Mouse (Mus musculus): ENCODE measurements around the gene Chd1l.

The Chd1l gene

GRCm38 (mm10) chr3:97524835-97525234, 85.2 kb downstream of the Chd1l start:
- DNase-seq (ENCODE audit: low spot score in 2 of 2), result no peak

GRCm38 (mm10) chr3:97521946-97522731, 87.9 kb downstream of the Chd1l start:
- no peak for DNase-seq (ENCODE audit: low spot score in 2 of 2)

DNA sequence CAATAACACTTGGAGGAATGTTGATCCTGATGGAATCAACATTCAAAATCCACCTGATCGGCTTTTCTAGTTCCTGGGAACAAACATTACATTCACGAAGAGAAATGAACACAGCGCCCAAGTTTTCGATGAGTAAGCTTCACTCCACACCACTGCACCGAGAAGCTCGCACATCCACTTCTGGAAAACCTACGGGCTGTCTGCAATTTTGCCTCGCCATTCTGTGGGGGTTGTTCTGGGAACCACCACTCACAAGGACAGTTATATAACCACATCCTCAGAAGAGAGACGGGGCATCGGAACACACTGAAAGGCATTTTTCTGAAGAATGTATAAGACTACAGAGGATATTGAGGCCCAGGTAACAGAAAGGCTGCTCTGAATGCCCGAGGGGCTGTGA, 90.1 kb downstream of the Chd1l start:
- no peak for DNase-seq (ENCODE audit: low spot score in 2 of 2)

GRCm38 (mm10) chr3:97512296-97512695, 97.7 kb downstream of the Chd1l start:
- no peak for DNase-seq (ENCODE audit: low spot score in 2 of 2)
